In the genomic region with DNA sequence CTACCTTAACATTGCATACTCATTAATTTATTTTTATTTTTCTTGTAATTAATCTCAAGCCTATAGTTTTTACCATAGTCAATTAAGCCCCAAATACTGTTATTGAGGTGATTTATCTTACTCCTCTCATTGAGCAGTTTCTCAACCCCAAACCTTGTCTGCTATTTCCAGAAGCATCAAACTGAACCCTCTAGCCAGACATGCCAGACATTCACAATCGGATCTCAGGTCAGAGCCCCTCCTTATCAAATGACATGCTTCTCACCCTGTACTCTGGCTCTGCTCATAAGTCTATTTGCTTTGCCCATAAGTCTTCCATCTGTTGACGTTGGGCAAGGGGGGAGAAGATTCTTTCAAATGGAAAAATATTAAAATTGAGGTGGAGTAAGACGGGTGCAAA, we compare ENCODE assay signal across 19 mouse cellular contexts.
"Had no signal": no experiment of that assay in that cellular context is flagged by ENCODE, and none has a peak within 500 bp of the region (broad histone marks: within the 10 kb centered on the region; RNA-seq: fewer than 3 reads in every experiment).

No protein-coding gene starts in this region.

- H3K4me2 ChIP-seq: lung, embryonic 14.5 days; midbrain, embryonic 12.5 days; neural tube, embryonic 13.5 days; neural tube, embryonic 15.5 days; stomach, embryonic 15.5 days had no signal

- H3K36me3 ChIP-seq: midbrain, embryonic 10.5 days; midbrain, embryonic 12.5 days; neural tube, embryonic 13.5 days; neural tube, embryonic 15.5 days; stomach, embryonic 15.5 days had no signal

- H3K27me3 ChIP-seq: midbrain, embryonic 12.5 days; neural tube, embryonic 13.5 days; neural tube, embryonic 15.5 days; stomach, embryonic 15.5 days had no signal

- ATAC-seq: midbrain, embryonic 16.5 days had no signal

- H3K9ac ChIP-seq: lung, embryonic 14.5 days; midbrain, embryonic 12.5 days; neural tube, embryonic 13.5 days; neural tube, embryonic 15.5 days; stomach, embryonic 15.5 days had no signal

- H3K9me3 ChIP-seq: midbrain, embryonic 10.5 days; midbrain, embryonic 12.5 days; neural tube, embryonic 13.5 days; neural tube, embryonic 15.5 days; stomach, embryonic 15.5 days had no signal

- H3K4me3 ChIP-seq: midbrain, embryonic 10.5 days; midbrain, embryonic 12.5 days; myocyte; neural tube, embryonic 13.5 days; neural tube, embryonic 15.5 days; stomach, embryonic 15.5 days had no signal

- DNase-seq: lung, postnatal 10 days; lung, postnatal 4 days; midbrain, embryonic 14.5 days; right cerebral cortex, adult 18-20 months; right cerebral cortex, postnatal 25 days; right cerebral cortex, postnatal 4 days; spleen, adult 18-20 months; thymus, adult 2 months; thymus, postnatal 25 days; thymus, postnatal 4 days had no signal

- H3K4me1 ChIP-seq: midbrain, embryonic 10.5 days; midbrain, embryonic 12.5 days; neural tube, embryonic 13.5 days; neural tube, embryonic 15.5 days; stomach, embryonic 15.5 days had no signal

- H3K27ac ChIP-seq: midbrain, embryonic 10.5 days; midbrain, embryonic 12.5 days; neural tube, embryonic 13.5 days; neural tube, embryonic 15.5 days; stomach, embryonic 15.5 days; stomach, postnatal 0 days had no signal
